Mouse (Mus musculus) heart, adult 8-10 months (tissue): ENCODE data around the gene Nell1. TPM values are rescaled to one million over a fixed set of nuclear protein-coding genes. Genes with fewer than 3 reads are reported as not detected.

Experiments
- DNase-seq: peaks from one replicate; pipeline ENCODE4 v3.0.0; 2022; ENCODE audit warnings: low spot score
- total RNA-seq, 4 experiments: library from RNA; stranded (reverse); gene quantifications; 2 replicates each; pipeline ENCODE4 v1.2.4; 2022

Nell1 gene
- total RNA-seq, 4 experiments from 2014 or later = 0.09 TPM; not detected in 3

DNA sequence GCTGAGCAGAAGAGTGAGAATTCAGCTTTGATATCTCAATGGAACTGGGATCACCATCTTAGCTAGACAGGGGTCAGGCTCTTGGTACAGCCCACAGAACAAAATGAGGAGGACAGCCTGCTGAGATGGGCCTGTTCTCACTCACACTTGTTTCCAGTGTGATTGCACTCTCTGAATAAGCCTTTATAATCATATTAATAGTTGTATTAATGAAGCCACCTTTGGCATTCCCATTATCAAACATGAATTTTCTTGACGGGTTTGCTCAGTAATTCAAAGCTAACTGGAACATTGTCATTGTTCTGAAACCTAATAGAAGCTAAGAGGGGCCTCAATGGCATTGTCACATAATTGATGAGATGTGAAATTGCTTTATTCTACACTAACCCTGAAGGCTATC, 875.6 kb downstream of the Nell1 start:
- no peak for DNase-seq

DNA sequence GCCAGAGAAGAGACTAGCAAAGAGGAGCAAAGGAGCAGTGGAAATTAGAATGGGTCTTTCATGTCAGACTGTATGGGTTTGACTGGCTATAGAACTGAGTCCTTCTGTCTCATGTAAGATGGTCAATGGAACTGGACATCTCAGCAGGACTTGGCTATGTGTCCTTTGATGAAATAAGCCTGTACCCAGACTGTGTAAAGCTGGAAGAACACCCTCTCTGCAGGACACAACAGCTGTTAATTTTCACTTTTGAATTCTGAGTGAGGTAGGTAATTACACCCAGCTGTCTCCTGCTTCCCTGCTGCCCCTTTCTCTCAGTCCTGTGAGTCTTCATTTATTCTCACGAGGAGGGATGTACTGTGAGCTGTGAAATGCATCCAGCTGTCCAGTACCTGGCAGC, 895.5 kb downstream of the Nell1 start:
- DNase-seq = no peak

DNA sequence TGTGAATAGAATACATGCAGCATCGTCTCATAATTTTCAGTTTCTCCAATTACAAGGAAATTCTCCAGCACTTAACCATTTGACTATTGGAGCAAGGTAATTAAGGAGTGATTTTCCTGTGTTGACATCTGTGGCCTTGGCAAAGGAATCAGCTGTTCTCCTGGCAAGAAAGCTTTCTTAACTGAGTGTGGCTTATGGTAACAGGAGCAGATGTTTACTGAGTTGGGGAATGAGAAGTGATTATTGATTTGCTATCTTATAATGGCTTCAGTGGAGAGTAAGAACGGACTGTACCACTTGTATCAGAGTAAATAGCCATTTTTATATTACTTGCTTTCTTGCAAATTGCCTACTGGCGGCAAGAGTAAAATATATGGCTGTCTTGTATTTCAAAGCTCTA, 913.0 kb downstream of the Nell1 start:
- DNase-seq = no peak

DNA sequence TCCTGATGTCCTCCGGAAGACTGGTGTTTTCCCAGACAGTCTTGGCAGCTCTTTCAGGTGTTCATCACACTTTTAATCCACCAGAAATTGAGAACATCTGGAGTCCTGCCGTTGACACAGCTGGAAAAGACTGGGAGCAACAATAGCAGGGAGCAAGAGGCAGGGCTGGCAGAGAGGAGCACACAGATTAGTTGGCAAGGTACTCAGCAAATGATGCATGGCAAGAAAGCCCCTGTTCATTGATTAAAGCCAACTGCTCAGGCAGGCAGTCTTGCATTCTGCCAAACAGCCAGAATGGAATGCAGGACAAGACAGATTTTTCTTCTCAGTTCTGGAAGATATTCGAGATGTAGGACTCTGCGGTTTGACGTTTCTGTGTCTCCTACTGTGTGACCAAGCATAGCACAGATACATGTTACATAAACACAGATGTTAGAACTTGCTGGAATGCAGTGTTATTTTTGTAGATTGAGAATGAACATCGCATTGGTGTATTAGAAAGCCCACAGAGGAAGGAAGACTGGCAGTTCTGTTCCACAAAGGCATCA, 925.0 kb downstream of the Nell1 start:
- DNase-seq = no peak

Other genes with a start within 250 kb of the Nell1 start
- gene Htatip2, start 215.7 kb upstream of the Nell1 start, total RNA-seq = 10 to 100 TPM; 20.8 to 28.2 (median 24.6) TPM
- 10 to 100 TPM; 12.7 to 17.0 (median 15.7) TPM for gene Prmt3, start 196.5 kb upstream of the Nell1 start, total RNA-seq
- not detected for gene Slc6a5, start 64.7 kb upstream of the Nell1 start, total RNA-seq